Mouse (Mus musculus) monocyte, adult 5-6 weeks (primary cell): ENCODE data around the gene Gnptab. TPM values are rescaled to one million over a fixed set of nuclear protein-coding genes. Genes with fewer than 3 reads are reported as not detected.
"Not testable (repeated sequence)": the region's sequence is repeated elsewhere in the genome, so short reads cannot be mapped to it uniquely, and the experiment has no call there.

Experiments
- ATAC-seq: fragments of 153-309, 156-312 bp; replicated peaks from 2 replicates; pipeline ENCODE4 v1.8.0; 2017; ENCODE audit warnings: mild to moderate bottlenecking; ENCODE audit not compliant: low TSS enrichment, insufficient number of reproducible peaks, severe bottlenecking, poor library complexity, low FRiP score
- total RNA-seq: library from RNA; stranded (forward); fragments of 200-1000, 200-491, 200-594 nt; gene quantifications from 3 replicates; pipeline ENCODE4 v1.2.3, GENCODE M21; 2017

Gene Gnptab
- total RNA-seq, 1 experiment from 2014 or later: 28.7 TPM

GRCm38 (mm10) chr10:88372945-88373344 is 6.0 kb upstream of the Gnptab start:
- ATAC-seq: not testable (repeated sequence)

GRCm38 (mm10) chr10:88374984-88375383 is 3.9 kb upstream of the Gnptab start:
- no peak for ATAC-seq

- peak; percentile 65 for ATAC-seq
These were observed 2.2 kb upstream of the Gnptab start for GRCm38 (mm10) chr10:88376770-88377169.

GRCm38 (mm10) chr10:88377666-88378065 is 1.3 kb upstream of the Gnptab start:
- no peak for ATAC-seq

GRCm38 (mm10) chr10:88380002-88380401 is 1.1 kb downstream of the Gnptab start:
- ATAC-seq: no peak

GRCm38 (mm10) chr10:88380430-88381060 is 1.6 kb downstream of the Gnptab start:
- ATAC-seq: no peak

GRCm38 (mm10) chr10:88381286-88381685 is 2.4 kb downstream of the Gnptab start:
- no peak for ATAC-seq

GRCm38 (mm10) chr10:88382009-88382408 is 3.1 kb downstream of the Gnptab start:
- ATAC-seq: no peak

- ATAC-seq: no peak
These were observed 4.5 kb downstream of the Gnptab start for GRCm38 (mm10) chr10:88383479-88383878.

GRCm38 (mm10) chr10:88384081-88384480 is 5.1 kb downstream of the Gnptab start:
- ATAC-seq: no peak

- no peak for ATAC-seq
These were observed 6.4 kb downstream of the Gnptab start for GRCm38 (mm10) chr10:88385290-88385689.

- ATAC-seq: no peak
These were observed 6.8 kb downstream of the Gnptab start for GRCm38 (mm10) chr10:88385758-88386157.

- no peak for ATAC-seq
These were observed 7.3 kb downstream of the Gnptab start for GRCm38 (mm10) chr10:88386251-88386650.

GRCm38 (mm10) chr10:88389576-88389975 is 10.6 kb downstream of the Gnptab start:
- ATAC-seq: peak; percentile 56

- peak; percentile 40 for ATAC-seq
These were observed 11.3 kb downstream of the Gnptab start for GRCm38 (mm10) chr10:88390096-88390790.

GRCm38 (mm10) chr10:88391495-88391894 is 12.6 kb downstream of the Gnptab start:
- ATAC-seq: no peak

GRCm38 (mm10) chr10:88392181-88392847 is 13.4 kb downstream of the Gnptab start:
- no peak for ATAC-seq

GRCm38 (mm10) chr10:88398668-88399243 is 19.8 kb downstream of the Gnptab start:
- no peak for ATAC-seq

GRCm38 (mm10) chr10:88399271-88399670 is 20.3 kb downstream of the Gnptab start:
- peak; percentile 44; the same call in 1 of the 2 replicates for ATAC-seq
